Mouse (Mus musculus) midbrain, embryonic 13.5 days (tissue): Measurements from ENCODE around the gene Prkaa1. TPM values are rescaled to one million over a fixed set of nuclear protein-coding genes. Genes with fewer than 3 reads are reported as not detected.

Experiments used
- ATAC-seq: fragments of 200-750 bp; cut with Nextera tagmentation; 2 replicates; pipeline ENCODE4 v1.8.0; 2017; ENCODE audit warnings: mild to moderate bottlenecking, moderate TSS enrichment, moderate library complexity
- H3K27ac ChIP-seq: fragments of 300-500 bp; sonication (generic); 2 replicates; pipeline ENCODE4 v1.5.1; 2015; ENCODE audit warnings: inconsistent platforms, mild to moderate bottlenecking, moderate library complexity
- H3K27me3 ChIP-seq: fragments of 300-500 bp; sonication (generic); 2 replicates; pipeline ENCODE4 v1.6.1; 2015; ENCODE audit warnings: mild to moderate bottlenecking, inconsistent platforms
- H3K36me3 ChIP-seq: fragments of 300-500 bp; sonication (generic); 2 replicates; pipeline ENCODE4 v1.6.1; 2015; ENCODE audit warnings: mild to moderate bottlenecking, inconsistent platforms
- H3K4me1 ChIP-seq: fragments of 300-500 bp; sonication (generic); replicated peaks from 2 replicates; pipeline ENCODE4 v1.6.1; 2015; ENCODE audit warnings: inconsistent platforms
- H3K4me2 ChIP-seq: fragments of 300-500 bp; sonication (generic); replicated peaks from 2 replicates; pipeline ENCODE4 v1.6.1; 2015; ENCODE audit warnings: moderate library complexity, mild to moderate bottlenecking, inconsistent platforms
- H3K4me3 ChIP-seq: fragments of 300-500 bp; sonication (generic); replicated peaks from 2 replicates; pipeline ENCODE4 v1.5.1; 2015; ENCODE audit warnings: mild to moderate bottlenecking, inconsistent platforms
- H3K9ac ChIP-seq: fragments of 300-500 bp; sonication (generic); replicated peaks from 2 replicates; pipeline ENCODE4 v1.6.1; 2015; ENCODE audit warnings: mild to moderate bottlenecking, inconsistent platforms
- H3K9me3 ChIP-seq: fragments of 300-500 bp; sonication (generic); 2 replicates; pipeline ENCODE4 v1.6.1; 2016; ENCODE audit warnings: mild to moderate bottlenecking, inconsistent platforms
- WGBS: fragments of 180-500 bp; shearing (Covaris S2); methylation state at CpG from one replicate; pipeline ENCODE4 v1.1.7; 2015; 5-methylcytosine and 5-hydroxymethylcytosine counted together
- polyA plus RNA-seq: library from polyadenylated mRNA; unstranded; fragments of >200 nt; fragmentation: Nextera tagmentation; extraction: Ambion mirVana; gene quantifications from 2 replicates; pipeline ENCODE4 v1.2.1, GENCODE M21; 2015

Prkaa1 gene
- 13.4 and 14.3 TPM in 2 replicates for polyA plus RNA-seq

GRCm38 (mm10) chr15:5143361-5144020 is at the start of gene Prkaa1:
TSS of gene Prkaa1 (plus strand) at chr15:5143861.
- Histone ChIP-seq H3K4me2 (peak within 1 kb of the TSS; percentile 68), H3K27ac (peak within 1 kb of the TSS; percentile 92), H3K27me3 (no peaks in the 10 kb centered on the region), H3K4me1 (peaks cover 14% of the 10 kb centered on the region), H3K36me3 (no peaks in the 10 kb centered on the region), H3K4me3 (peak within 1 kb of the TSS; percentile 84), H3K9me3 (no peaks in the 10 kb centered on the region), H3K9ac (peak within 1 kb of the TSS; percentile 92)
- WGBS = 0% methylated on average over 65 of the region's 80 CpGs
- ATAC-seq = peak; percentile 94

GRCm38 (mm10) chr15:5095534-5096301 is 47.9 kb upstream of the Prkaa1 start:
- Histone ChIP-seq H3K4me3 (no peak overlapping the region), H3K27me3 (no peaks in the 10 kb centered on the region), H3K4me1 (no peaks in the 10 kb centered on the region), H3K9me3 (0 out of 2 replicates have a peak, but pooled peaks cover 6% of the 10 kb centered on the region), H3K9ac (no peak overlapping the region), H3K4me2 (no peak overlapping the region), H3K27ac (no peak overlapping the region), H3K36me3 (no peaks in the 10 kb centered on the region)
- 93% methylated on average over 11 of the region's 11 CpGs for WGBS
- ATAC-seq = no peak

- no peak overlapping the region for H3K4me2 ChIP-seq
- no peak overlapping the region for H3K9ac ChIP-seq
- H3K4me3 ChIP-seq = no peak overlapping the region
- H3K9me3 ChIP-seq = 0 out of 2 replicates have a peak, but pooled peaks cover 6% of the 10 kb centered on the region
- no peak overlapping the region for H3K27ac ChIP-seq
- no peak for ATAC-seq
- WGBS = 87% methylated on average over 1 of the region's 1 CpGs
- no peaks in the 10 kb centered on the region for H3K27me3 ChIP-seq
- no peaks in the 10 kb centered on the region for H3K36me3 ChIP-seq
- H3K4me1 ChIP-seq = no peaks in the 10 kb centered on the region
Measured at GRCm38 (mm10) chr15:5097376-5097775, 46.3 kb upstream of the Prkaa1 start.

- Histone ChIP-seq H3K4me3 (no peak overlapping the region), H3K27ac (no peak overlapping the region), H3K27me3 (no peaks in the 10 kb centered on the region), H3K9me3 (no peaks in the 10 kb centered on the region), H3K9ac (no peak overlapping the region), H3K4me1 (no peaks in the 10 kb centered on the region), H3K36me3 (no peaks in the 10 kb centered on the region), H3K4me2 (no peak overlapping the region)
- 92% methylated on average over 4 of the region's 4 CpGs for WGBS
- ATAC-seq = no peak
Measured at GRCm38 (mm10) chr15:5102312-5102711, 41.3 kb upstream of the Prkaa1 start.

GRCm38 (mm10) chr15:5105891-5106290 is 37.8 kb upstream of the Prkaa1 start:
- peak; percentile 11; the same call in 1 of the 2 replicates for ATAC-seq
- no peak overlapping the region for H3K9ac ChIP-seq
- no peaks in the 10 kb centered on the region for H3K36me3 ChIP-seq
- H3K4me1 ChIP-seq = no peaks in the 10 kb centered on the region
- H3K4me2 ChIP-seq = no peak overlapping the region
- H3K27ac ChIP-seq = no peak overlapping the region
- no peaks in the 10 kb centered on the region for H3K27me3 ChIP-seq
- H3K9me3 ChIP-seq = no peaks in the 10 kb centered on the region
- no peak overlapping the region for H3K4me3 ChIP-seq
- 80% methylated on average over 6 of the region's 6 CpGs for WGBS

GRCm38 (mm10) chr15:5106293-5106692 is 37.4 kb upstream of the Prkaa1 start:
- no peak overlapping the region for H3K9ac ChIP-seq
- 57% methylated on average over 2 of the region's 2 CpGs for WGBS
- H3K36me3 ChIP-seq = no peaks in the 10 kb centered on the region
- H3K4me1 ChIP-seq = no peaks in the 10 kb centered on the region
- H3K27me3 ChIP-seq = no peaks in the 10 kb centered on the region
- H3K9me3 ChIP-seq = no peaks in the 10 kb centered on the region
- H3K27ac ChIP-seq = no peak overlapping the region
- ATAC-seq = peak; percentile 62; the same call in 1 of the 2 replicates
- no peak overlapping the region for H3K4me2 ChIP-seq
- no peak overlapping the region for H3K4me3 ChIP-seq

- Histone ChIP-seq H3K9ac (0 out of 2 replicates have a peak within 1 kb of the TSS, but pooled peaks have one; percentile 28), H3K36me3 (no peaks in the 10 kb centered on the region), H3K9me3 (no peaks in the 10 kb centered on the region), H3K4me1 (no peaks in the 10 kb centered on the region), H3K4me2 (no peak within 1 kb of the TSS), H3K27ac (no peak within 1 kb of the TSS), H3K4me3 (no peak within 1 kb of the TSS), H3K27me3 (no peaks in the 10 kb centered on the region)
- 79% methylated on average over 21 of the region's 21 CpGs for WGBS
- ATAC-seq = no peak
Measured at GRCm38 (mm10) chr15:5107686-5108654, 35.7 kb upstream of the Prkaa1 start, which contains the start of gene Card6. TSS of gene Card6 (minus strand) at chr15:5108539.

- WGBS = 93% methylated on average over 3 of the region's 3 CpGs
- ATAC-seq = no peak
- Histone ChIP-seq H3K4me2 (no peak overlapping the region), H3K27me3 (no peaks in the 10 kb centered on the region), H3K36me3 (no peaks in the 10 kb centered on the region), H3K27ac (no peak overlapping the region), H3K9me3 (no peaks in the 10 kb centered on the region), H3K4me3 (no peak overlapping the region), H3K9ac (no peak overlapping the region), H3K4me1 (no peaks in the 10 kb centered on the region)
Measured at GRCm38 (mm10) chr15:5108655-5109040, 35.0 kb upstream of the Prkaa1 start.

- H3K4me1 ChIP-seq = peaks cover 13% of the 10 kb centered on the region
- no peak overlapping the region for H3K27ac ChIP-seq
- no peak overlapping the region for H3K9ac ChIP-seq
- H3K27me3 ChIP-seq = no peaks in the 10 kb centered on the region
- no peaks in the 10 kb centered on the region for H3K9me3 ChIP-seq
- no peaks in the 10 kb centered on the region for H3K36me3 ChIP-seq
- no peak overlapping the region for H3K4me3 ChIP-seq
- no peak for ATAC-seq
- H3K4me2 ChIP-seq = no peak overlapping the region
- WGBS = 83% methylated on average over 3 of the region's 3 CpGs
Measured at GRCm38 (mm10) chr15:5112651-5113050, 31.0 kb upstream of the Prkaa1 start.

- Histone ChIP-seq H3K4me3 (peak overlapping the region; percentile 95), H3K9me3 (no peaks in the 10 kb centered on the region), H3K4me2 (peak overlapping the region; percentile 60), H3K4me1 (peaks cover 18% of the 10 kb centered on the region), H3K9ac (peak overlapping the region; percentile 68; the same call in 1 of the 2 replicates), H3K36me3 (peaks cover 20% of the 10 kb centered on the region), H3K27me3 (no peaks in the 10 kb centered on the region), H3K27ac (no peak overlapping the region)
- no peak for ATAC-seq
- WGBS = 64% methylated on average over 8 of the region's 8 CpGs
Measured at GRCm38 (mm10) chr15:5115173-5115572, 28.5 kb upstream of the Prkaa1 start.

GRCm38 (mm10) chr15:5116270-5117030 is 27.2 kb upstream of the Prkaa1 start, which contains the start of gene Rpl37:
TSS of gene Rpl37 (plus strand) at chr15:5116645.
- WGBS = 0% methylated on average over 55 of the region's 55 CpGs
- peak; percentile 99 for ATAC-seq

More at GRCm38 (mm10) chr15:5116270-5117030, 27.2 kb upstream of the Prkaa1 start, which contains the start of gene Rpl37:
- Histone ChIP-seq H3K4me2 (peak within 1 kb of the TSS; percentile 85), H3K4me3 (peak within 1 kb of the TSS; percentile 95), H3K9ac (peak within 1 kb of the TSS; percentile 96), H3K4me1 (peaks cover 18% of the 10 kb centered on the region), H3K9me3 (no peaks in the 10 kb centered on the region), H3K27ac (peak within 1 kb of the TSS; percentile 88), H3K27me3 (no peaks in the 10 kb centered on the region), H3K36me3 (peaks cover 32% of the 10 kb centered on the region)
